Mouse (Mus musculus): Measurements from ENCODE around the gene Csad.
A peak's percentile ranks its signal among the peaks of the same experiment; 100 is the strongest.

The Csad gene

DNA sequence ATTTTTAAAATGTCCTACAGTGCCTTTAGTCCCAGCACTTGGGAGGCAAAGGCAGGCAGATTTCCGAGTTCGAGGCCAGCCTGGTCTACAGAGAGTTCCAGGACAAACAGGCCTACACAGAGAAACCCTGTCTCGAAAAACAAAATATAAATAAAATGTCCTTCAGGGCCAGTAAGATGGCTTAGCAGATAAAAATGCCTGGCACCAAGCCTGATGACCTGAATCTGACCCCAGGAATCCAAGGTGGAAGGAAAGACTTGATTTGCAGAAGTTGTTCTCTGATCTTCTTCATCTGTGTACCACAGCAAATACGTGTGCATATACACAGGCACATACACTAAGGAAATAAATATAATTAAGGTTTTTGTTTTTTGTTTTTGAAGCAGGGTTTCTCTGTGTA lies 9.2 kb downstream of the Csad start:
- no peak for DNase-seq

DNA sequence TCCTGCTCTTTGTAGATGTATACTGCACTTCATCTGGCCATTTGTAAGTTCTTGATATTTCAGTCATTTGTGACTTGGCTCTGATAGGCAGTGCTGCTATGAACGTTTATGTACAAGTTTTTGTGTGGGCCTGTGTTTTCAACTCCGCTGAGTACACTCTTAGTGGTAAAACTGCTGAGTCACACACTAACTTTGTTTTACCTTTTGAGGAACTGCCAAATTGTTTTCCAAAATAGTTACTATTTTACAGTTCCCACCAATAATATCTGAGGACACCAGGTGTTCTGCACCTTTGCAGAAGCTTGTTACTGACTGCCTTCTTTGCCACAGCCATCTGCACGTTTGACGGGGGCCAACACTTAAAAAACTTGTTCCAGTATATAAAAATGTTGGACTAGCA lies 10.1 kb downstream of the Csad start:
- DNase-seq, result no peak

DNA sequence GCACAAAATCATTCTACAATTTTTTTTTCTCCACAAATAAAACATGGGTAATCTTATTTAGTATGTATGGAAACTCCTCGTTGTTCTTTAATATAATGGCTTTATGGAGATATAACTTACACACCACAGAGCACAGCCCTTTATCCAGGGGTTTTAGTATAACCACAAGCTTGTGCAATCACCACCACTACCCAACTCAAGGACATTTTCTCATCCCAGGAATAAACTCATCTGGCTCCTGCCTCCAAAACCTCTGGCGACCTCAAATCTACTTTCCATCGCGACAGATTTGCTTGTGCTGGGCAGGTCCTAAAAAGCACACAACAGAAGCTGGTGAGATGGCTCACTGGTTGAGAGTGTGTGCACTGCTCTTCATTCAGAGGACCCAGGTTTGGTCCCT lies 10.9 kb downstream of the Csad start:
- no peak for DNase-seq

DNA sequence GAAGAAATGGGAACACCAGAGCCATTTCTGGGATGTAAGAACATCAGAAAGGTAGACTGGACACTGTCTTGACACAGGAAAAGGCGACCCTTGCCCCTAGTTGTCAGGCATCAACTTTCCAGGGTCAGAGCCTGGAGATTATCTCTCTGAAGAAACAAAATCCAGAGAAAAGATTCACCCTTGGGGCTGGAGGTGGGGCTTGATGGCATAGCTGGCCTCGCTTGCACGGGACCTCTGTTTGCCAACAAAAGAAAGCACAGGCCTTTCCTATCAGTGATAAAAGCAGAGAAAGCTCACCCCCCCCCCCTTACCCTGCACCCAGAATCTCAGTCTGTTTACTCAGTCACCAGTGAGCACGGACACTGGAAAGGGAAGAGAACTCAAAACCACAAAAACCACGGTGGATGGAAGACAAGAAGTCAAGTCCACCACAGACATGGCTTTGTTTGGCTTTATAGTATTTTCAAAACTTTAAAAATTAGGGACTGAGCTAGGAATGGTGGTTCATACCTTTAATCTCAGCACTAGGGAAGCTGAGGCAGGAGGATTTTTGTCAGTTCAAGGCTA lies 11.6 kb downstream of the Csad start:
- DNase-seq, result no peak

DNA sequence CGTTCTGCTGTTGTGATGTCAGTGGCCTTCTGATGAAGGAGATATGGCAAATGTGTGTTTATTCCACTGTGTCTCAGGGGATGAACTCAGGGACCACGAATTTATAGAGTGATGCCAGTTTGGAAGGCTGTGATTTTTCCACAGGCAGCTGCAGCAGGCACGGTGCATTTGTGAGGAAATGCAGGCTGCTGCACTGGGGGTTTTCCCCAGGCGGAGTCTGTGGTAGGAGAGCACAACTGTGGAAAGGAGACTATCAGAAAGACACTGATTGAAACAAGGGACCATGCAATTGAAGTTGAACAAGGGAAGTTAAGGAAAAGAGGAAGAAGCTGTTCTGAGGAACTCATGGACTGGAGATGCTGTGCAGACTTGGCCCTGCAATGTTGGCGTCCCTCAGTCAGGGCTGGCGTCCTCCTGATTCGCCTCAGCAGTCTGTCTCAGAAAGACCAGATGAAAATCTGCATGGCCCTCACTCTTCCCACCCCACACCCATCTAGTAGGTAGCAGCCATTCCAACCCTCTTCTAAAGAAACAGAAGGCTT lies 12.2 kb downstream of the Csad start:
- no peak for DNase-seq

DNA sequence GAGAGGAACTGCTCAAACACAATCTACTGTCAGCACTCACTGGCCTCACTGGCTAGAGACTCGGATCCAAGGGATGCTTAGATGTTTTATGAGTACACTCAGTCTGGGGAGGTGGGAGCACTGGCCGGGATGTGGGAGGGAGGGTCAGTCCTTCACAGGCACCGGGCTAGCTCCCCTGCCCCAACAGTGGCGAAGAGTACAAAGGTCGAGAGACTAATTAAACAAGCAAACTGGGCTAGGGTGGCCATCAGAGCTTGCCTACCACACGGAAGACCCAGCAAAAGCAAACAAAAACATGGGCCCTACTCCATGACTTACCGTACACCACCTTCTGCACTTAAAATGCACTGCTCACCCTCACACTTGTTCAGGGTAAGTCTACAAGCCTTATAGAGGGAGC lies 12.8 kb downstream of the Csad start:
- DNase-seq, result no peak

DNA sequence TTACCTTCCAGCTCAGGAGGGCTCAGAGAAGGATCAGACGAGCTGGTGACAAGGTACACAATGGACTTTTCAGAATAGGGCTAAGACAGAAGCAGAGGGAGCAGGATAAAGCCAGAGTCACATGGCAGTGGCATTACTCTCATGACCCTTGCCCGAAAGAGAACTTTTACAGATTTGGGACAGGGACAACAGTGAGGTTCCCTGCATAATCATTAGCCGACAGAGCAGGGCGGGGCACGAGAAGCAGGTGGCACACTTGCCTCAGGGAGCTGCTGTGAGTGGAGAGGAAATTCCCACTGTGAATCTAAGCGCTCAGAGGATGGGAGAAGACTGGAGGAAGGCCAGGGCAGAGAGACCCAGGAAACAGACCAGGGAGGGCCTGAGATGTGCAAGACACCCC lies 15.6 kb downstream of the Csad start:
- DNase-seq, result no peak

DNA sequence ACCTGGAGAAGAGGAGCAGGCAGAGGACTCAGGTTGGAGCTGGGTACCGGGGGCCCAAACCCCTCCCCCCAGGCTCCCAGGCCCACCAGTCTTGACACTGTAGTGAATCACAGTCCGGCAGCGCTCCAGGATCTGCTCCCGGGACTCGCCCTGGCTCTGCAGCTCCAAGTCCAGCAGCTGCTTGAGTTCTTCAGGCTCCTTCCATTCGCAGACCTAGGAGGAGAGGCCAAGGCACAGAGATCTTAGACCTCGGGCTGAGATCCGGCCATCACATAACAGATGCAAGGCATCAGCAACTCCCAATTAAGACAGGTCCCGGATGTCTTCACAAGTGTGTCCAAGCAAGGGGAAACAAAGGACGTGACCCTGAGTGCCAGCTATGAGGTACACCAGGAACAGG lies 16.4 kb downstream of the Csad start:
- DNase-seq, result no peak

DNA sequence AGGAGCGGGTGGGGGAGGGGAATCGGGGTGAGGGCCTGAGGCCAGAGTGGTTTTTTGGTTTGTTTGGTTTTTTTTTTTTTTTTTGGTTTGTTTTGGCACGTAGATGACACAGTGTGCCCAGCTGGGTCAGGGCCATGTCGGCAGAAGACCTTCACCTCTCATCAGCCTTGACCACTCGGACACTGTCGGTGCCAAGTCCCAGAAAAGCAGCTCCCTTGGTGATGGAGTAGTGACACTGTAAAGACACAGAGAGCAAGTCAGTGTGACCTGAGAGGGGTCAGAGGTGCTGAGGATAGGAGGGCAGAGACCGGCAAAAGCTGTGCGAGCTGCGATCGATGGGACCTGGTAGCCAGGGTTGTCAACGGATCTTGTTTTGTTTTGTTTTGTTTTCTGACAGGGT lies 18.3 kb downstream of the Csad start:
- DNase-seq, result no peak

DNA sequence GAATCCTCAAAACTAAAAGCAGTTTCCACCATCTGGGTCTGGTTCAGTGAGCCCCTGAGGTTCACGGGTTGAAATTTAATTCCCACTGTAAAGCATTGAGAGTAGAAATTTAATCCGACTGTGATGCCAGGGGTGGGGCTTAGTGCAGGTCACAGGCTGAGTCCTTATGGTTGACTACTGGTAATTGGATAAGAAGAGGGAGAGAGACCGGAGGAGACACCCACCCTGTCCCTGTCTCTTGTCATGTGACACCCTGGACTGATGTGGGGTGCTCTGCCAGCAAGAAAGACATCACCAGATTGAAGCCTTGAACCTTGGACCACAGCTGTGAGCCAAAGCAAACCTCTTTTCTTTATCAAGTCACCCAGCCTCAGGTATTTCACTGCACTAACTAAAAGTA lies 21.4 kb downstream of the Csad start:
- DNase-seq, result no peak

DNA sequence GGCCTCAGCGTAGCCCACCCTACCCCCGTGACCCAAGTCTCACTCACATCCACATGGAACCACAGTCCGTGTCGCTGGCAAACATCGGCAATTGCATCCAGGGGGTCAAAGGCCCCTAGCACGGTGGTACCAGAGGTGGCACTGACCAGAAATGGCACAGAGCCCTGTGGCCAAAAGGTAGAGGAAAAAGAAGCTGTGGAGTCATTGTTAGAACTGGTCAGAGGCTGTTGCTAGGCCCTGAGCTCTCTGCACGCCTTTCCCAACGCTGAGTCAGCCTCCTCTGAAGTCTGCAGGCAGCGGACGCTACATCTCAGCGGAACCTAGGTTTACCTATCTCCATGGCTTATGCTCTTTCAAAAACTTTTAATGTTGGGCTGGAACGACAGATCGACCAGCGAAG lies 24.6 kb downstream of the Csad start:
- DNase-seq, result no peak

DNA sequence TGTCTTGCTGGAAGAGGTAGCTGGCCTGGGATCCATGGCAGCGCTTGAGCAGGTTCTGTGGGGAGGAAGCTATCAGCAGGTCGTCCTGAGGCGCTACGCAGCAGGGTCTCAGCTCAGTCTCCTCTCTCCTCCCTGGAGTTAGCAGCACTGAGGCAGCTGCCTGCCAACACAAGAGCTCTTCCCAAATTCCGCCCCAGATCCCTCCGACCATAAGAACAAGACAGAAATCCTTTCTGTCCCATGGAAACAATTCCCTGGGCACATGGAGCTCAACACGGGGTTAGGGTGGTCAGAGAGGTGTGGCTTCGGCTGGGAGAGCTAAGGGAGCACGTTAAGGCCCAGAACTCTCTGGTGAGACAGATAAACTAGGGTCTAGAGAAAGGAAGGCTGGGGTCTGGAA lies 25.4 kb downstream of the Csad start:
- DNase-seq, result no peak

DNA sequence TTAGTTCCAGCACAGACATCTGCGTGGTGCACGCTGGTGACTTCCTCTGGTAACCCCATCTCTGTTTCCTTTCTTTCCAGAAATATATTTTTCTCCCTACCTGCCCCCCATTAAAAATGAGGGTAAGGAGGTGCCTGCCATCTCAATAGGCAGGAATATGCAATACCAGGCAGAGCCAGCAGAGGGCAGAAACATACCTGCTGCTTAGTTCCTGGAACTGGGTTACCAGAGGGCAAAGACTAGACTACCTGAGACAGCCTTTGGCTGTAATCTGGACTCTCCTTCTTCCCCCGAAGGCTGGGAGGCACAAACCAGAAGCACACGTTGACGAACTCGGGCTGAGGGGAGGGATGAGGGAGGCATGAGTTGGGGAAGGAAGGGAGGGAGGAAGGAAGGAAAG lies 26.2 kb downstream of the Csad start:
- DNase-seq, result peak; percentile 69

DNA sequence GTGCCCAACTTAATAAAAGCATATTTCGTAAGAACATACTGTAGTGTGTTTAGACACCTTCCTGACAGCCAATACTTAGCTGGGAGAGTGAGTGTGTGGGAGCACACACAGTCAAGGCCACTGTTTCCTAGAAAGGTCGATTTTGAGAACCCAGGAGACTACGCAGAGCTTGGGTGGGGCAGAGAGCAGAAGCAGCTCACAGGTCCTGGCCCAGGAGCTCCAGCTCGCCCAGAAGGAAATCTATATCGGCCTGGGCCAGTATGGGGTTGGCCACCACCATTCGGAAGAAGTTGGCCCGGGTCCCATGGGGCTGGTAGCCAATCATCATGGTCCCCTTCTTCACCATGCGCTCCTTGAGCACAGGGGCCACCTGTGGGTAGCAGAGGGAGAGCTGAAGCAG lies 27.1 kb downstream of the Csad start:
- DNase-seq, result no peak

DNA sequence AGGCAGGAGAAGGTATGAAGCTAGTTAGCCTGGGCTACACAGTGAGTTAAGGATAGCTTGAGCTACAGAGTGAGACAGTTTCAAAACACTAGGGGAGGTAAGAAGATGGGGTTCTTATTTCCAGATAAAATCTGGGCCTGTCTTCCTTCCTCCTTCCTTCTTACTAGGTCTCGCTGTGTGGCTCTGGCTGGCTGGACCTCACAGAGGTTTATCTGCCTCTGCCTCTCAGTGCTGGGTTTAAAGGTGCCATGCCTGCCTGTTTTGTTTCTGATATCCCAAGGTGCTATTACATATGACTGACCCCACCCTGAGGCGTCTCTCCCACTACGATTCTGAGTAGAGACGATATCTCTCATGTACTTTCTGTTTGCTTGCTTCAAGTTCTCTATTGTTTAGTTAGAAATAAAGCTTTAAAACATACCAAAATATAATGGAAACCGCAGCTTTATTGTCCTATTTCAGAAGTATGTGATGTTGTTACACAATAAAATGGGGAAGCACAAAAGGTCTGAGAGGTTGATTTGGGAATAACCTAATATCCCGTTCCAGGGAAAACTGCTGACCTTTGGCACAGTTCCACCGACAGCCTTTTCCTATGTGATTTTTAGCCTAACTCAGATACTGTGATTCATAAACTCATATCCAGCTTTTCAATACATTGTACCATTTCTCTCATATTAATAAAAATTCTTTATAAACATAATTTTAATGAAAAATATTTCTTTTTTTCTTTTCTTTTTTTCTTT lies 27.8 kb downstream of the Csad start:
- DNase-seq, result no peak

DNA sequence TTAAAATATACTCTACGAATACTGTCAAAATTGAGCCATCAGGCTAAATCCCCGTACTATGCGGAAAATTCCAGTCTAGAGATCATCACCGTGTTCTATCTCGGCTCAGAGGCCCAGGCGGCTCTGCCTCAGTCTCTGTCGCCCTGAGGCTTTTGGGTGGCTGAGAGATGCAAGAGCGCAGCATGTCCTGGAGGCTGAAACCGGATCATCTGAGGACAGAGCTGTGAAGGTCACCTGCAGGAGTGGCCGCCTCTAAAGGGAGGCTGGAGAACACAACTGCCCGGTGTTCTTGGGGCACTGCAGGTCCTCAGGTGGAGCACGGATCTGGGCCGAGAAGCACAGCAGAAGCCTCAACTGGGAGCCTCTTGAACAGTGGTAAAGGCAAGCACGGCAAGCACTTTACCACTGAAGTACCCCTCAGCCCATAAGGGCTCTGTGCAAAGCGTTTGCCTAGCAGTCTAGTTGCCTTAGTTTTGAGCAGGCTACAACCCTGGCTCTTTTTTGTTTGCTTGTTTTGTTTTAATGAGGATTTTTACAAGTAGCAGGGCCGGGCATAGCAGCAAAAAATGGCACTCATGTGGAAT lies 28.7 kb downstream of the Csad start:
- no peak for DNase-seq

DNA sequence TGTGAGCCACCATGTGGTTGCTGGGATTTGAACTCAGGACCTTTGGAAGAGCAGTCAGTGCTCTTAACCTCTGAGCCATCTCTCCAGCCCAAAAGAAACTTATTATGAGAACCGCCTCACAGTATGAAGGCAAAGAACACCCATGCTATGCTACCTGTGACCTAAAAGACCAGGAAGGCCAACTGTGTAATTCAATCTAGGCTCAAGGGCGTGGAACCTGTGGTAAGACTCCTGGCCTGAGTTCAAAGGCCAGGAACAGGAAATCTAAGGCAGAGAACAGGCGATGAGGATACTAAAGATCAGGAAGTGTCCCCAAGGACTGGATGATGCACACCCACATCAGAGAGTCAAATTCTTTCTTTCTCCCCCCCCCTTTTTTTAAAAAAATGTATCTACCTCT lies 30.9 kb downstream of the Csad start:
- DNase-seq, result no peak

DNA sequence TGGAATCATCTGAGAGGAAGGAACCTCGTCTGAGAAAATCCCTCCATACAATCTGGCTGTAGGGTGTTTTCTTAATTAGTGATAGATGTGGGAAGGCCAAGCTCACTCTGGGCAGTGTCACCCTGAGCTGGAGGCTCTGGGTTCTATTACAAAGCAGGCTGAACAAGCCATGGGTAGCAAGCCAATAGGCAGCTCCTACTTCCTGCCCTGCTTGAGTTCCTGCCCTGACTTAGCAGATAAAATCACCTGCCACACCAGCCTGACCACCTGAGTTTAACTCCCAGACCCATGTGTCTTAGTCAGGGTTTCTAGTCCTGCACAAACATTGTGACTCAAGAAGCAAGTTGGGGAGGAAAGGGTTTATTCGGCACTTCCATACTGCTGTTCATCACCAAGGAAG lies 35.5 kb downstream of the Csad start:
- no peak for DNase-seq

DNA sequence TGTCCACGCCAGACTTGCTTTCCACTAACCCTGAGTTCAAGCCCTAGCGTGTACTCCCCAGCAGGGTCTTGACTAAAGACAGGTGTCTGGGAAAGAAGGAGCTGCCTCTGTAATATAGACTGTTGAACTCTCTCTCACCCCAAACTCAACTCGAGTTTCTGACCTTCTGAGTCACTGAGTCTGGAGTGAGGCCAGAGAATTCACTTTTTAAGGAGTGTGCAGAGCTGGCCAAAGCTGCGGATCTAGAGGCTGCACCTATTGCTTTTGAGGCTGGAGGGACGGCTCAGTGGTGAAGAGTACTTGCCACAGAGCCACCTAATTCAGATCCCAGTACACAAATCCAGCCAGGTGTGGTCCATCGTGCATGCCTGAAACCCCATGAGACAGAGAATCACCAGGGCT lies 36.9 kb downstream of the Csad start:
- peak; percentile 59 for DNase-seq

DNA sequence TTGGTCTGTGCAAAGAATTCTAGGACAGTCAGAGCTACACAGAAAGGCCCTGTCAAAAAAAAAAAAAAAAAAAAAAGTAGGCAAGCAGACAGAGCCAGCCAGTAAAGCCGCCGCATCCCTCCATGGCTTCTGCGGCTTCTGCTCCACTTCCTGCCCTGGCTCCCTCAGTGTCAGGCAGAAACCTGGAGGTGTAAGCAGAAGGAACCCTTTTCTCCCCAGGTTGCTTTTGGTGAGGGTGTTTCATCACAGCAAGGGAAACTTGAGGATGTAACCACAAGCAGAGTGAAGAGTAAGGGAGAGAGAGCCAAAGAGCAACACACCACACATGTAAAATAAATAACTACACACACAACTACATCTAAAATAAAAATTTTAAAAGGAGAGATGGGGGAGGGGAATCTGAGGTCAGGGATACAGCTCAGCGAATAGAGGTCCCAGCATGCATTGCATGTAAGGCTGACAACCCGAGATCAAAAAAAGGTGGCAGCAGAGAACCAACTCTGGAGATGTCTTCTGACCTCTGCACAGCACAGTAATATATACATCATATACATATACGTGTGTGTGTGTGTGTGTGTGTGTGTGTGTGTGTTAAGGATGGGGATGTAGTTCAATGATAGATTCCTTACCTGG lies 38.9 kb downstream of the Csad start:
- no peak for DNase-seq

DNA sequence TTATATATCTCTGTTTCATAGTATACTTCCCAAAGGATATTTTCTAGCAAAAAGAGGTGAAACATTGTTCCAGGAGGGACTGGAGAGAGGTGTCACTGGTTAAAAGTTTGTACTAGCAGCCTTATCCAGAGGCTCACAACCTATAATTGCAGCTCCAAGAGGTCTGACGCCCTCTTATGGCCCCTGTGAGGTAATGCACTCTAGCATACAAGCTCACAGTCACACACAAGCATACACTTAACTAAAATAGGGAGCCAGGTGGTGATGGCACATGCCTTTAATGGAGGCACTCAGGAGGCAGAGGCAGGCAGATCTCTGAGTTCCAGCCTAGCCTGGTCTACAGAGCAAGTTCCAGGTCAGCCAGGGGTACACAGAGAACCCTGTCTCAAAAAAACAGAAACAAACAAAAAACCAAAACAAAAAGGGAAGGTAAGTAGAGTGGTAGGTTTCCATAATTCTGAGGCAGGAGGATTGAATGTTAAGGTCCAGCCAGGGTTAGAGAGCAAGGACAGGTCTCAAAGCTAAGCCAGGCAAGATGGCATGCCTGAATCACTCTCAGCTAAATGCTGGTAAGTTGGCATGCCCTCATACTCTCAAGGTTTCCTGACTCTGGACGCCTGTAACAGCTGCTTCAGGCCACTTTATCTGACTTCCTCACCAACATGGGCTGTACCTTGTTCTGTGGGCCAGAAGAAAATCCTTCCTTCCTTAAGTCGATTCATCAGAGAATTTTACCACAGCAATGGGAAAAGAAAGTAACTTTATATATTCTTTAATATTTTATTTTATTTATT lies 40.4 kb downstream of the Csad start:
- no peak for DNase-seq

DNA sequence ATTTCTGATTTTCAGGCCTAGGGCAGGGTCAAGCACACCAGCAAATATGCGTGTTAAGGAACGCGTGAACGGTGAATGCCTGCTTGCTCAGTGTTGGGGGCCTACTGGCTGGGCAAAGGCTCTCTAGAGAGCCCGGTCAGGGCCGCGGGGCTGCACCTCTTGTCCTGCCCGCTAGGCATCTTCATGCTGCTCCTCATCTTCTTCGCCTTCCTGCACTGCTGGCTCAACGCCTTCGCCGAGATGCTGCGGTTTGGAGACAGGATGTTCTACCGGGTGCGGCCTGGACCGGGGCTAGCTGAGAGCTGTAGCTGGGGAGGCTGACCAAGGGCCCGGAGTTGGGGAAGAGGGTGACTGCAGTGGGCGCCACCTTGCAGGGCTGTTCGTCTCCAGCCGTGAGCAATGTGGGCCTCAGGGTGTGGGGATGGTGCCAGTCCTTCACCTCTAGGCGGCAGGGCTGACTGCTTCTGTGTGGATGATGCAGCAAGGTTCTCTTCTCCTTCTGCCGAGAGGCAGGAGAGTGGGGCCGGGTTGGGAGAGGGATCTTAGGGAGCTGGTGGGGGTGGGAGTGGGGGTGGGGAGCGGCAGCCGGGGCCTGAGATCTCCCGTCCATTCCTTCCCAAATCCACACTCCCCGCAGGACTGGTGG lies 44.0 kb downstream of the Csad start:
- DNase-seq, result no peak

DNA sequence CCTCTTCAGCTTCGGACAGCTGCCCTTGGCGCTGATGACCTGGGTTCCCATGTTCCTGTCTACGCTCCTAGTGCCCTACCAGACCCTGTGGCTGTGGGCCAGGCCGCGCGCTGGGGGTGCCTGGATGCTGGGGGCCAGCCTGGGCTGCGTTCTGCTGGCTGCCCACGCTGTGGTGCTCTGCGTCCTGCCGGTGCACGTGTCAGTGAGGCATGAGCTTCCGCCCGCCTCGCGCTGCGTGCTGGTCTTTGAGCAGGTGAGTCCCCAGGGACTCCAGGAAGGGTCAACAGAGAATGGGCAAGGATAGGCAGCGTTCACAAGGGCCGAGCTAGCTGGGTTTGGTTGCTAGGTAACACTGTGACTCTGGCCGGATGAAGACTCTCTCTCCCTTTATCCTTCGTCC lies 47.7 kb downstream of the Csad start:
- peak; percentile 56 for DNase-seq
